Mouse (Mus musculus): ENCODE results near the gene Blmh.

DNA sequence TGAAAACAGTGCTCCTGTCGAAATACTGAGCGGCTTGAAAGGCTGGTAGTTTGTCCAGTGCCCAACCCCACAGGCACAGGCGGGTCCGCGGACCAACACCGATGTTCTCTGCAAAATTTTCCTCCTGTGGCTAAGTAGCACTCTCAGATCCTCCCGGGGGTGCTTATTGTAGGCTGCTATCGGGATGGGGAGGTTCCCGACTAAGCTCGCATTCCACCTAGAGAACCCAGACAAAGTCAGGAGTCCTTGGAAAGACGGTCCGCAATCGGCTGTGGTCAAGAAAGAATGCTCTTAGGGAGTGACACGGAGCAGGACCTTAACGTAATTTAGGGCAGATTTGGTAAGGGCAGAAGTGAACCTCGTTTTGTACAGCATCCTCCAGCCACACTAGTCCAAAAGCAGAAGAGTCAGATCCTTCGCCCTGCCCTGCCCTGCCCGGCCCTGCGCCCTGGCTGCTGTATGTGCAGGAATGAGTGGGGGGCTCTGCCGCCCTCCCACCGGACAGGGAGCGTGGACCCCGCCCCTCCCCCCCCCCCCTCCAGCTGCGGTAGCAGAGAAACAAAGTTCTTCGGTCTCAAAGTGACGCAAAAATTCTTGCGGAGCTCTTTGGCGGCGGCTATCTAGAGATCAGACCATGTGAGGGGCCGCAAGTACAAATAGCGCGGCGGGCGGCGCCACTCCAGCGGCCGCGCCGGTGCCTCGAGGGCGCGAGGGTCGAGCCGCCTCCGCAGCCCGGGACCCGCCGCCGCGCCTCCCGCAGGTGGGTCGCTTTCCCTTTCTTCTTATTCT lies 73.5 kb downstream of the Blmh start, which contains the start of gene Slc6a4:
- no peak for TF ChIP-seq MAX (IDR thresholded peaks at IDR 0.05)
- no peak for TF ChIP-seq CTCF (IDR thresholded peaks at IDR 0.05; ENCODE audit: control insufficient read depth, insufficient read depth, insufficient read length)
- TF ChIP-seq USF1 (IDR thresholded peaks at IDR 0.05; ENCODE audit: low read depth): no peak
- no peak for TF ChIP-seq MYOD1 (IDR thresholded peaks at IDR 0.05; ENCODE audit: control insufficient read depth, insufficient read length, low read depth)
- TF ChIP-seq CEBPB (IDR thresholded peaks at IDR 0.05; ENCODE audit: low read depth): no peak
- TF ChIP-seq MYOG (IDR thresholded peaks at IDR 0.05; ENCODE audit: control insufficient read depth, extremely low read depth, insufficient read length): no peak

Measured in C2C12 (cell line).